Mouse (Mus musculus) cerebellum, postnatal 36 days (tissue): ENCODE data around the gene Fnip1.
A peak's percentile ranks its signal among the peaks of the same experiment; 100 is the strongest.

Experiments
- DNase-seq, 2 experiments: peaks; one replicate each; pipeline ENCODE4 v3.0.0; 2021 to 2022; ENCODE audit warnings: mixed read lengths in 2 of 2

Gene Fnip1

GRCm38 (mm10) chr11:54562761-54563160, 124.8 kb downstream of the Fnip1 start:
- peak; percentile 10 to 27 for DNase-seq
